Mouse (Mus musculus) midbrain, postnatal 0 days (tissue): ENCODE results near the gene Car10. TPM values are rescaled to one million over a fixed set of nuclear protein-coding genes. Genes with fewer than 3 reads are reported as not detected.

ENCODE experiments used
- ATAC-seq: fragments of 200-750 bp; cut with Nextera tagmentation; 2 replicates; pipeline ENCODE4 v1.8.0; 2017; ENCODE audit warnings: moderate number of reproducible peaks, mild to moderate bottlenecking, moderate TSS enrichment, moderate library complexity; ENCODE audit not compliant: low FRiP score
- DNase-seq: peaks from one replicate; pipeline ENCODE4 v3.0.0-alpha.2; 2015; ENCODE audit warnings: low spot score
- H3K27ac ChIP-seq: fragments of 300-500 bp; sonication (generic); 2 replicates; pipeline ENCODE4 v1.5.1; 2014; ENCODE audit warnings: low read depth, mild to moderate bottlenecking, low read length, mixed read lengths
- H3K27me3 ChIP-seq: fragments of 300-500 bp; sonication (generic); 2 replicates; pipeline ENCODE4 v1.6.1; 2014; ENCODE audit warnings: low read length, control low read depth, mixed read lengths; ENCODE audit not compliant: insufficient read depth
- H3K36me3 ChIP-seq: fragments of 300-500 bp; sonication (generic); 2 replicates; pipeline ENCODE4 v1.6.1; 2014; ENCODE audit warnings: low read length, control low read depth, mixed read lengths; ENCODE audit not compliant: insufficient read depth
- H3K4me1 ChIP-seq: fragments of 300-500 bp; sonication (generic); 2 replicates; pipeline ENCODE4 v1.6.1; 2014; ENCODE audit warnings: mild to moderate bottlenecking, control low read depth, antibody characterized with exemption, low read length, mixed read lengths; ENCODE audit not compliant: insufficient read depth
- H3K4me2 ChIP-seq: fragments of 300-500 bp; sonication (generic); 2 replicates; pipeline ENCODE4 v1.6.1; 2014; ENCODE audit warnings: low read depth, mild to moderate bottlenecking, low read length, mixed read lengths; ENCODE audit not compliant: poor library complexity, severe bottlenecking
- H3K4me3 ChIP-seq: fragments of 300-500 bp; sonication (generic); 2 replicates; pipeline ENCODE4 v1.5.1; 2014; ENCODE audit warnings: low read depth, mild to moderate bottlenecking, low read length, moderate library complexity
- H3K9ac ChIP-seq: fragments of 300-500 bp; sonication (generic); replicated peaks from 2 replicates; pipeline ENCODE4 v1.6.1; 2014; ENCODE audit warnings: mild to moderate bottlenecking, low read length, moderate library complexity, mixed read lengths; ENCODE audit not compliant: poor library complexity, severe bottlenecking
- H3K9me3 ChIP-seq: fragments of 300-500 bp; sonication (generic); 2 replicates; pipeline ENCODE4 v1.6.1; 2016; ENCODE audit warnings: low read length, control low read depth
- CTCF ChIP-seq: IDR thresholded peaks from 2 replicates; pipeline ENCODE4 v1.5.1; 2016; ENCODE audit warnings: antibody characterized with exemption, mild to moderate bottlenecking
- WGBS: fragments of 180-500 bp; shearing (Covaris S2); extraction: QIAGEN DNeasy Blood & Tissue Kit; methylation state at CpG from one replicate; pipeline ENCODE4 v1.1.7; 2014; 5-methylcytosine and 5-hydroxymethylcytosine counted together
- polyA plus RNA-seq: library from polyadenylated mRNA; unstranded; fragments of >200 nt; fragmentation: Nextera tagmentation; extraction: Ambion mirVana; gene quantifications from 2 replicates; pipeline ENCODE4 v1.2.1, GENCODE M21; 2015
- total RNA-seq: library from RNA; depleted of rRNA; stranded (reverse); fragments of >200 nt; gene quantifications from 2 replicates; pipeline ENCODE4 v1.2.3, GENCODE M21; 2014

The Car10 gene
- total and polyA plus RNA-seq, 2 experiments from 2014 or later: 62.8 to 69.6 TPM

- Histone ChIP-seq H3K27me3 (no peaks in the 10 kb centered on the region), H3K9me3 (no peaks in the 10 kb centered on the region), H3K4me3 (no peak overlapping the region), H3K27ac (no peak overlapping the region), H3K4me1 (0 out of 2 replicates have a peak, but pooled peaks cover 2% of the 10 kb centered on the region), H3K9ac (no peak overlapping the region), H3K36me3 (no peaks in the 10 kb centered on the region), H3K4me2 (no peak overlapping the region)
- no peak for TF ChIP-seq CTCF
- ATAC-seq: no peak
- 61% methylated on average over 3 of the region's 3 CpGs for WGBS
- DNase-seq: no peak
These were observed 349.7 kb downstream of the Car10 start for GRCm38 (mm10) chr11:93447566-93447965.

- Histone ChIP-seq H3K4me1 (0 out of 2 replicates have a peak, but pooled peaks cover 2% of the 10 kb centered on the region), H3K27me3 (no peaks in the 10 kb centered on the region), H3K9ac (no peak overlapping the region), H3K4me3 (no peak overlapping the region), H3K36me3 (no peaks in the 10 kb centered on the region), H3K9me3 (no peaks in the 10 kb centered on the region), H3K4me2 (no peak overlapping the region), H3K27ac (no peak overlapping the region)
- no peak for ATAC-seq
- no peak for DNase-seq
- TF ChIP-seq CTCF: no peak
- 65% methylated on average over 12 of the region's 12 CpGs for WGBS
These were observed 350.7 kb downstream of the Car10 start for GRCm38 (mm10) chr11:93448290-93449256.

- Histone ChIP-seq H3K9me3 (no peaks in the 10 kb centered on the region), H3K4me1 (no peaks in the 10 kb centered on the region), H3K4me2 (no peak overlapping the region), H3K9ac (no peak overlapping the region), H3K27ac (no peak overlapping the region), H3K36me3 (no peaks in the 10 kb centered on the region), H3K4me3 (no peak overlapping the region), H3K27me3 (no peaks in the 10 kb centered on the region)
- no peak for DNase-seq
- TF ChIP-seq CTCF: no peak
- 79% methylated on average over 7 of the region's 7 CpGs for WGBS
- ATAC-seq: no peak
These were observed 352.7 kb downstream of the Car10 start for GRCm38 (mm10) chr11:93450535-93450934.

- H3K4me2 ChIP-seq: no peak overlapping the region
- H3K9me3 ChIP-seq: no peaks in the 10 kb centered on the region
- no peak overlapping the region for H3K9ac ChIP-seq
- H3K4me3 ChIP-seq: no peak overlapping the region
- TF ChIP-seq CTCF: no peak
- H3K4me1 ChIP-seq: no peaks in the 10 kb centered on the region
- no peaks in the 10 kb centered on the region for H3K36me3 ChIP-seq
- WGBS: 90% methylated on average over 4 of the region's 4 CpGs
- ATAC-seq (no peak), DNase-seq (no peak)
- no peaks in the 10 kb centered on the region for H3K27me3 ChIP-seq
- no peak overlapping the region for H3K27ac ChIP-seq
These were observed 368.4 kb downstream of the Car10 start for GRCm38 (mm10) chr11:93466221-93466620.

- no peak for TF ChIP-seq CTCF
- no peaks in the 10 kb centered on the region for H3K4me1 ChIP-seq
- no peaks in the 10 kb centered on the region for H3K27me3 ChIP-seq
- DNase-seq: no peak
- H3K27ac ChIP-seq: no peak overlapping the region
- H3K36me3 ChIP-seq: no peaks in the 10 kb centered on the region
- H3K9me3 ChIP-seq: no peaks in the 10 kb centered on the region
- H3K9ac ChIP-seq: no peak overlapping the region
- H3K4me3 ChIP-seq: no peak overlapping the region
- no peak for ATAC-seq
- H3K4me2 ChIP-seq: no peak overlapping the region
- WGBS: 85% methylated on average over 3 of the region's 3 CpGs
These were observed 369.9 kb downstream of the Car10 start for GRCm38 (mm10) chr11:93467711-93468110.

GRCm38 (mm10) chr11:93470771-93471170 is 372.9 kb downstream of the Car10 start:
- WGBS: 35% methylated on average over 7 of the region's 7 CpGs
- Histone ChIP-seq H3K4me1 (no peaks in the 10 kb centered on the region), H3K9ac (no peak overlapping the region), H3K27me3 (no peaks in the 10 kb centered on the region), H3K36me3 (no peaks in the 10 kb centered on the region), H3K4me2 (no peak overlapping the region), H3K27ac (no peak overlapping the region), H3K9me3 (no peaks in the 10 kb centered on the region), H3K4me3 (no peak overlapping the region)
- no peak for TF ChIP-seq CTCF
- DNase-seq (peak; percentile 43), ATAC-seq (no peak)
